Mouse (Mus musculus) heart, embryonic 14.5 days (tissue): ENCODE data around the gene Lgals1. TPM values are rescaled to one million over a fixed set of nuclear protein-coding genes. Genes with fewer than 3 reads are reported as not detected.

ENCODE experiments used
- ATAC-seq: fragments of 200-750 bp; cut with Nextera tagmentation; 2 replicates; pipeline ENCODE4 v1.8.0; 2017; ENCODE audit warnings: low read depth, moderate TSS enrichment; ENCODE audit not compliant: insufficient number of reproducible peaks, insufficient read depth, low FRiP score
- H3K27ac ChIP-seq, 2 experiments: fragments of 200-500 bp in 1 of 2; fragments of 300-500 bp in 1 of 2; sonication (generic) in 1 of 2; replicated peaks in 1 of 2; 2 replicates each; pipeline ENCODE4 v1.5.1; 2012 to 2014; ENCODE audit warnings: low read depth in 2 of 2, low read length in 2 of 2, control low read depth in 1 of 2, mild to moderate bottlenecking in 1 of 2, mixed read lengths in 1 of 2; ENCODE audit not compliant: control insufficient read depth in 1 of 2, insufficient read depth in 1 of 2
- H3K27me3 ChIP-seq: fragments of 300-500 bp; sonication (generic); 2 replicates; pipeline ENCODE4 v1.6.1; 2014; ENCODE audit warnings: mild to moderate bottlenecking, low read length, control low read depth; ENCODE audit not compliant: control insufficient read depth, insufficient read depth
- H3K36me3 ChIP-seq: fragments of 300-500 bp; sonication (generic); 2 replicates; pipeline ENCODE4 v1.6.1; 2014; ENCODE audit warnings: mild to moderate bottlenecking, control low read depth, low read length, mixed read lengths; ENCODE audit not compliant: control insufficient read depth, insufficient read depth
- H3K4me1 ChIP-seq, 2 experiments: fragments of 200-500 bp in 1 of 2; fragments of 300-500 bp in 1 of 2; sonication (generic) in 1 of 2; 2 replicates each; pipeline ENCODE4 v1.6.1; 2012 to 2014; ENCODE audit warnings: low read length in 2 of 2, control low read depth in 1 of 2, mixed read lengths in 1 of 2; ENCODE audit not compliant: control insufficient read depth in 2 of 2, insufficient read depth in 2 of 2
- H3K4me2 ChIP-seq: fragments of 300-500 bp; sonication (generic); 2 replicates; pipeline ENCODE4 v1.6.1; 2014; ENCODE audit warnings: mild to moderate bottlenecking, low read length
- H3K4me3 ChIP-seq, 2 experiments: fragments of 200-500 bp in 1 of 2; fragments of 300-500 bp in 1 of 2; sonication (generic) in 1 of 2; 2 replicates each; pipeline ENCODE4 v1.5.1; 2012 to 2014; ENCODE audit warnings: low read length in 2 of 2, mild to moderate bottlenecking in 2 of 2, control low read depth in 1 of 2, low read depth in 1 of 2, moderate library complexity in 1 of 2; ENCODE audit not compliant: control insufficient read depth in 1 of 2, insufficient read depth in 1 of 2
- H3K9ac ChIP-seq: fragments of 300-500 bp; sonication (generic); 2 replicates; pipeline ENCODE4 v1.6.1; 2014; ENCODE audit warnings: mild to moderate bottlenecking, low read length
- H3K9me3 ChIP-seq: fragments of 300-500 bp; sonication (generic); 2 replicates; pipeline ENCODE4 v1.6.1; 2016; ENCODE audit warnings: low read length, control low read depth; ENCODE audit not compliant: control insufficient read depth
- WGBS: fragments of 180-500 bp; shearing (Covaris S2); extraction: QIAGEN DNeasy Blood & Tissue Kit; methylation state at CpG from one replicate; pipeline ENCODE4 v1.1.7; 2014; 5-methylcytosine and 5-hydroxymethylcytosine counted together
- polyA plus RNA-seq: library from polyadenylated mRNA; unstranded; fragments of >200 nt; fragmentation: Nextera tagmentation; extraction: Ambion mirVana; gene quantifications from 2 replicates; pipeline ENCODE4 v1.2.1, GENCODE M21; 2014

Gene Lgals1
- polyA plus RNA-seq, 1 experiment from 2014 or later = 842 TPM

DNA sequence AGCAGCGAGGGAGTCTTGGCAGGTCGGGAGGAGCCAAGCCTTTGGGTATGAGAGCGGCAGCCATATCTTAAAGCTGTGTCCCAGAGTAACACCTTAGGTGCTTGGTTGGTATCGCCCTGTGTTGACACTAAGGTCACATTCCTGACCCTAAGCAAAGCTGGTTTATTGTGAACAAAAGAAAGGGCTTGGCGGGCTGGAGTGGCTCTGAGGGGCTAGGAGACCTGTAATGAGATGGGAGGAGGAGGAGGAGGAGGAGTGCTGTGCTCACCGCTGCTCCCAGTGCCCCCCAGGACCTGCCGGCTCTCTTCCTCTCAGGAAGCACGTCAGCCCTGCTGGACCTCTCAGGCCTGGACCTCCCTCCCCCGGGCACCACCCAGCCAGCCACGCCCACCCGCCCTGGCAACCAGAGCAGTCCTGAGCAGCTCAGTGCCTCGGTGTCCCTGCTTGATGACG, 37.1 kb upstream of the Lgals1 start:
- H3K4me3 ChIP-seq = no peak overlapping the region
- no peaks in the 10 kb centered on the region for H3K27me3 ChIP-seq
- ATAC-seq = no peak
- H3K36me3 ChIP-seq = peaks cover 90% of the 10 kb centered on the region
- no peak overlapping the region; a peak in 1 of 4 replicates for H3K27ac ChIP-seq
- no peak overlapping the region; the same call in 1 of the 2 replicates for H3K9ac ChIP-seq
- 39% methylated on average over 13 of the region's 13 CpGs for WGBS
- H3K9me3 ChIP-seq = no peaks in the 10 kb centered on the region
- H3K4me2 ChIP-seq = no peak overlapping the region
- peaks cover 29 to 42% of the 10 kb centered on the region in 2 experiments for H3K4me1 ChIP-seq

DNA sequence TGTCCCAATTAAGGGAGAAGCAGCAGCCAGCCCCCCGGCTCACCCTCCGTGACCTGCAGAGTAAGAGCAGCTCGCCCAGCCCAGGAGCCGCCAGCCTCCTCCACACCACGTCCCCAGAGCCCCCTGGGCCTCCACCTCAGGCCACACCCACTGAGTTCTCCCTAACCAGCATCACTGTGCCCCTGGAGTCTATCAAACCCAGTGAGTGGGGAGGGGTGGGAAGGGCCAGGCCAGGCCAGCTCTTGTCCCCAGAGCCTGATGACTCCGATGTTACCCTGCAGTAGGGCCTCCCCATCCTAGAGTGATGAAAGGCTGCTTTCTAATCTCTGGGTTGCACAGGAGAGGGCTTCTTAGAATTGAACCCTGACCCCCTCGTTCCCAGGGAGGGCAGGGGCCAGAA, 34.1 kb upstream of the Lgals1 start:
- 31% methylated on average over 7 of the region's 7 CpGs for WGBS
- Histone ChIP-seq H3K4me1 (peaks cover 47 to 68% of the 10 kb centered on the region in 2 experiments), H3K4me2 (no peak overlapping the region), H3K36me3 (peaks cover 71% of the 10 kb centered on the region), H3K9ac (peak overlapping the region; percentile 30; the same call in 1 of the 2 replicates), H3K9me3 (no peaks in the 10 kb centered on the region), H3K4me3 (no peak overlapping the region), H3K27ac (peak overlapping the region in 1 of 2 experiments; percentile 45; a peak in 2 of 4 replicates), H3K27me3 (no peaks in the 10 kb centered on the region)
- no peak for ATAC-seq

DNA sequence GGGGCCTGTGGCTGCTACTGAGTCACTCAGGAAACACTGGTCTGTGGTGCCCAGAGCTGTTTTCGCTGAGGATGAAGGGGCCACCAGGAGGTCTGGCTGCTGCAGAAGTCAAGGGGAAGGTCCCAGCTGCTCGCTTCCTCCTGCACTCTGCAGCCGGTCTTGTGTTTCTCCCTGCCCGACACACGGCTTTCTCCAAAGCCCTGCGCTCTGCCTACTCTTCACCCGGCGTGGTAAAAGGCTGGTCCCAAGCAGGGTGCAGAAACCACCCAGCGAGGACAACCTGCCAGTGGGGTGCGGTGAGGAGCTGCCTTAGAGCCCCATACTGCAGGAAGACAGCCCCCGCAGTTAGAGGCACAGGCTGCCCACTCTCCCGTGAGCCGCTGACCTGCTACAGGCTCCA, 31.8 kb upstream of the Lgals1 start:
- Histone ChIP-seq H3K36me3 (peaks cover 53% of the 10 kb centered on the region), H3K4me2 (no peak overlapping the region), H3K9me3 (no peaks in the 10 kb centered on the region), H3K9ac (peak overlapping the region; percentile 43), H3K4me3 (no peak overlapping the region), H3K4me1 (peaks cover 52 to 70% of the 10 kb centered on the region in 2 experiments), H3K27ac (peak overlapping the region; percentile 45 to 72; a peak in 3 of 4 replicates), H3K27me3 (no peaks in the 10 kb centered on the region)
- 66% methylated on average over 13 of the region's 13 CpGs for WGBS
- no peak for ATAC-seq

DNA sequence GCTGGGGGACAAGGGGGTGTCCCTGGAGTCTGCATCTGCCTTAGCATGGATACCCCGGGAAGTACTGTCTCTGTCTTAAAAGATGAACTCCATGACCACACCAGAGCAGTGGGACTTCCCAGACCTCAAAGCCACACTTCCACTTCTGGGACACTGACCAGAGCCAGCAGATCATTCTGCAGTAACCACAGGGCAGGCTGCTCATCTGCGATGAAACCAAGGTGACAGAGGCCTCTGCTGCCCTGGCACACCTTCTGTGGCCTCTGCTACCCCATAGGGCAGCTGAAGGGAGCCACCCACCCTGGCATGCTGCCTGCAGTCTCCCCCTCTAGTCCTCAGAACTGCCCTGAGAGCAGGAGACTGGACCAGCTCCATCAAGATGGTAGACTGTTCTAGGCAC, 30.8 kb upstream of the Lgals1 start:
- ATAC-seq = no peak
- Histone ChIP-seq H3K4me1 (peaks cover 54 to 75% of the 10 kb centered on the region in 2 experiments), H3K9me3 (no peaks in the 10 kb centered on the region), H3K27ac (no peak overlapping the region), H3K4me2 (no peak overlapping the region), H3K36me3 (peaks cover 44% of the 10 kb centered on the region), H3K27me3 (no peaks in the 10 kb centered on the region), H3K4me3 (no peak overlapping the region), H3K9ac (no peak overlapping the region; the same call in 1 of the 2 replicates)
- WGBS = 86% methylated on average over 2 of the region's 2 CpGs

DNA sequence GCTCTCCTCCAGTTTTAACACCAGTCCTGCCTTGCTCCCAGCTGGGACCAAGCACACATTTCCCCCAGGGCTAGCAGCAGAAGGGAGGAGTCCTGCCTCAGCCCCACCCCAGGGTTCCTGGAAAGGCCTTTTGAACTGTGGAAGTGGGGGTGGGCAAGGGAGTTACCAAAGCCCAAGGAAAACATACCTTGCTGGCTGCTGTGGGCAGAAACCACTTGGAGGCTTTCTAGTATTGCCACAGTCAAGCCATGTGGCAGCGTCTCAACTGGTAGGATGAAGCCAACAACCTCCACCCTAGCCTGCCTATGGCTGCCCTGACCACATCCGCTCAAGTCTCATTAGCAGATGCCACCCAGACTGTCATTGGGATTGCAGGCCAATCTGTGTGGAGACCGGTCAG, 30.4 kb upstream of the Lgals1 start:
- Histone ChIP-seq H3K27me3 (no peaks in the 10 kb centered on the region), H3K4me1 (peaks cover 58 to 79% of the 10 kb centered on the region in 2 experiments), H3K36me3 (peaks cover 40% of the 10 kb centered on the region), H3K9me3 (no peaks in the 10 kb centered on the region), H3K9ac (no peak overlapping the region; the same call in 1 of the 2 replicates), H3K4me2 (no peak overlapping the region), H3K27ac (no peak overlapping the region), H3K4me3 (no peak overlapping the region)
- 80% methylated on average over 3 of the region's 3 CpGs for WGBS
- no peak for ATAC-seq

DNA sequence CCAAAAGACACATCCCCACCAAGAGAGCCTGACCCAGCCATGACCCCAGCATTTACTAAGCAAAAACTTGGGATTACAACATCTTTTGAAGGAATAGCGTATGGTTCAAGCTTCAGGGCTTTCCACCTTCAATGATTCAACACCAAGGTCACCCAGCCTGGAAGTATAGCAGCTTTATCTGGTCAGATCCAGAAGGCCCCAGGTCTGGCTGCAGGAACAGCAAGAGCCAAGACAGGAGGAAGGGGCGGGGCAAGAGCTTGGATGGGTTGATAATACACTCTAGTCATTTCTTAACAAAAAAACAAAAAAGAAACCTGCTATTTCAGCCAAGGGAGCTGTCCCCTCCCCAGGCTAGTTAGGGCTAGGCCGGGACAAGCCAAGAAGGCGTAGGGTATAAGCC, 29.0 kb upstream of the Lgals1 start:
- no peak overlapping the region; a peak in 1 of 4 replicates for H3K27ac ChIP-seq
- no peak for ATAC-seq
- no peak overlapping the region for H3K4me2 ChIP-seq
- H3K27me3 ChIP-seq = no peaks in the 10 kb centered on the region
- H3K4me3 ChIP-seq = no peak overlapping the region
- peaks cover 35% of the 10 kb centered on the region for H3K36me3 ChIP-seq
- H3K9ac ChIP-seq = no peak overlapping the region; the same call in 1 of the 2 replicates
- H3K9me3 ChIP-seq = no peaks in the 10 kb centered on the region
- WGBS = 78% methylated on average over 4 of the region's 4 CpGs
- peaks cover 55 to 74% of the 10 kb centered on the region in 2 experiments for H3K4me1 ChIP-seq

DNA sequence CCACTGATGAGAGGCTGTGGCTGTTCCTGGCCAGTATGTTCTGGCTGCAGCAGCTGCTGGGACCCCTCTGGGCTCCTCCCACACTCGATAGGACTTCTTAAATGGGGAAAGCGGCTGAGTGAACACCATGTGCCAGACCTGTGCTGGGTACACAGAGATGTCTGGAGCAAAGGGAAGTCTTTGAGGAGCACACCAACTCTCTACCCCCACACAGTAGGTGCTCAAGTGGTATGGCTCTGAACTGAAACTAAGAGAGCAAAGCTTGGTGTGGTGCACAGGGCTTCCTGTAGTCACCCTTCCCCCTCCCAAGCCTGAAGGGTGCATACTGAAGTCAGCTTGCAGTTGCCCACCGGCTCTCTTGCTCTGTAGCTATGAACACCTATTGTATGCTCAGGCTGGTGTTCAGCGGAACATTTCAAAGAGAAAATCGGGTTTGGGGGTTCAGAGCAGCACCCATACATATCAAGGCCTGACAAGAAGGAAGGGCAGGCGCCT, 28.0 kb upstream of the Lgals1 start:
- Histone ChIP-seq H3K4me3 (peak overlapping the region in 1 of 2 experiments; percentile 82; a peak in 2 of 4 replicates), H3K9ac (peak overlapping the region; percentile 87), H3K36me3 (peaks cover 34% of the 10 kb centered on the region), H3K27ac (peak overlapping the region in 1 of 2 experiments; percentile 80; a peak in 2 of 4 replicates), H3K4me2 (peak overlapping the region; percentile 92), H3K4me1 (peaks cover 45 to 66% of the 10 kb centered on the region in 2 experiments), H3K27me3 (no peaks in the 10 kb centered on the region), H3K9me3 (no peaks in the 10 kb centered on the region)
- 39% methylated on average over 6 of the region's 6 CpGs for WGBS
- no peak for ATAC-seq

DNA sequence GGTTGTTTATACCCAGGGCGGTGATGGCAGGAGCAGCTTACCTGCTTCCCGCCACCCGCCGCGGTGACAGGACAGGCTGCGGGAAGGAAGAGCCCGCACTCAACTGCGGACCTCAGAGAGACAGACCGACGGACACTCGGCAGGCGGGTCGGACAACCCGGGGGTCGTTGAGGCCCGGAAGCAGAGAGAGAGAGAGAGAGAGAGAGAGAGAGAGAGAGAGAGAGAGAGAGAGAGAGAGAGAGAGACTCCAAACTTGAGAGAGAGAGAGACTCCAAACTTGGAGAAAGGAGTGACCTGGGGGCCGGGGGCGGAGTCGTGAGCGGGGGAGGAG, 27.2 kb upstream of the Lgals1 start, which contains the start of gene Gm49510:
Gm49510 (plus strand) TSS at position 259 of the 331 bp plus-strand sequence.
- Histone ChIP-seq H3K4me3 (peak within 1 kb of the TSS; percentile 82 to 95), H3K9ac (peak within 1 kb of the TSS; percentile 87), H3K4me2 (peak within 1 kb of the TSS; percentile 92), H3K9me3 (no peaks in the 10 kb centered on the region), H3K27ac (peak within 1 kb of the TSS; percentile 70 to 80), H3K4me1 (peaks cover 37 to 57% of the 10 kb centered on the region in 2 experiments), H3K27me3 (no peaks in the 10 kb centered on the region), H3K36me3 (peaks cover 37% of the 10 kb centered on the region)
- ATAC-seq = 0 out of 2 replicates have a peak, but pooled peaks have one; percentile 28
- WGBS = under 1% methylated on average over 19 of the region's 20 CpGs
